Mouse (Mus musculus): Measurements from ENCODE around the gene Chrna3. TPM values are rescaled to one million over a fixed set of nuclear protein-coding genes. Genes with fewer than 3 reads are reported as not detected.

Gene Chrna3
- total and polyA plus RNA-seq, 3 experiments: not detected

DNA sequence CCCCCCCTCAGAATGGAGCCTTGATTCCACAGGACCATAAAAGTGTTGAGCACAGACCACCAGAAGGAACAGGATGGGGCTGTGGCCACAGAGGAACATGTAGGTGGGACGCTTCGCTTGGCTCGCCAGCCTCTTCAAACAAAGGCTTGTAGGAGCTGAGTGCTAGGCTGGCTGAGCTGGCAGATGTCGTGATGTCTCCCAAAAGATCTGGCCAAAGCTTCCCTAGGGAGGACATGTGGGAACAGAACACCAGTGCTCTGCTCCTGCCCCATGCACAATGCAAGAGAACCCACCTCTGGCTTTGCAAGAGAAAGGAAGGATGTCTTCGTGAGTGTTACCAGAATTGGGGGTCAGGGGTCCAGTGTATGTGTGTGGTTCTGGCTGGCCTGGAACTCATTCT is 3.0 kb downstream of the Chrna3 start:
- Histone ChIP-seq H3K27ac (ENCODE audit: control insufficient read depth, low read depth, low read length) (no peak overlapping the region), H3K4me1 (ENCODE audit: control insufficient read depth in 1 of 2, insufficient read depth in 2 of 2, low read length in 2 of 2) (no peaks in the 10 kb centered on the region), H3K79me2 (ENCODE audit: control insufficient read depth, insufficient read depth, low read length, poor library complexity) (no peaks in the 10 kb centered on the region), H3K27me3 (ENCODE audit: control insufficient read depth in 1 of 2, insufficient read depth in 2 of 2, low read length in 2 of 2) (peaks cover 0 to 2% of the 10 kb centered on the region in 2 experiments; a peak in 3 of 4 replicates), H3K9ac (ENCODE audit: control insufficient read depth, low read depth, low read length, poor library complexity, severe bottlenecking) (no peak overlapping the region), H3K36me3 (ENCODE audit: control insufficient read depth in 1 of 2, insufficient read depth in 2 of 2, low read length in 2 of 2) (no peaks in the 10 kb centered on the region), H3K9me3 (replicated peaks; ENCODE audit: insufficient read depth, low read length) (no peaks in the 10 kb centered on the region), H3K4me3 (ENCODE audit: control insufficient read depth in 1 of 2, insufficient read depth in 1 of 2, low read depth in 2 of 2, low read length in 2 of 2) (no peak overlapping the region)
- TF ChIP-seq CHD2 (IDR thresholded peaks at IDR 0.05; ENCODE audit: low read length) (no peak), MYB (IDR thresholded peaks at IDR 0.05; ENCODE audit: low read depth, low read length) (no peak), MYC (IDR thresholded peaks at IDR 0.05; ENCODE audit: low read depth, low read length) (no peak), POLR2AphosphoS5 (IDR thresholded peaks at IDR 0.05; ENCODE audit: borderline replicate concordance, low read depth, low read length) (no peak), CHD1 (IDR thresholded peaks at IDR 0.05; ENCODE audit: low read depth, low read length) (no peak), NELFE (IDR thresholded peaks at IDR 0.05; ENCODE audit: low read depth, low read length) (no peak), POLR2A (IDR thresholded peaks at IDR 0.05; ENCODE audit: control insufficient read depth in 1 of 2, insufficient read depth in 1 of 2, low read depth in 1 of 2, low read length in 2 of 2, poor library complexity in 1 of 2) (no peak), RAD21 (IDR thresholded peaks at IDR 0.05; ENCODE audit: low read depth, low read length) (no peak), JUND (IDR thresholded peaks at IDR 0.05; ENCODE audit: low read depth, low read length) (no peak), MAZ (IDR thresholded peaks at IDR 0.05; ENCODE audit: low read depth, low read length) (no peak), HCFC1 (IDR thresholded peaks at IDR 0.05; ENCODE audit: low read depth, low read length) (no peak), BHLHE40 (IDR thresholded peaks at IDR 0.05; ENCODE audit: borderline replicate concordance, low read depth, low read length) (no peak), NRF1 (IDR thresholded peaks at IDR 0.05; ENCODE audit: insufficient read depth, low read depth, low read length, poor library complexity, severe bottlenecking) (no peak), CTCF (IDR thresholded peaks at IDR 0.05 in 2 of 3, conservative IDR thresholded peaks at IDR 0.05 in 1 of 3; ENCODE audit: control insufficient read depth in 1 of 3, insufficient read depth in 1 of 3, low read depth in 2 of 3, low read length in 3 of 3, poor library complexity in 1 of 3, severe bottlenecking in 1 of 3) (no peak), SMC3 (IDR thresholded peaks at IDR 0.05; ENCODE audit: low read depth, low read length) (no peak), EP300 (IDR thresholded peaks at IDR 0.05; ENCODE audit: low read depth in 1 of 2, low read length in 2 of 2) (no peak), ETS1 (IDR thresholded peaks at IDR 0.05; ENCODE audit: low read depth, low read length) (no peak), USF2 (IDR thresholded peaks at IDR 0.05; ENCODE audit: borderline replicate concordance in 1 of 2, insufficient read depth in 1 of 2, low read depth in 1 of 2, low read length in 2 of 2) (no peak)
- DNase-seq (ENCODE audit: low read depth, low spot score): no peak

DNA sequence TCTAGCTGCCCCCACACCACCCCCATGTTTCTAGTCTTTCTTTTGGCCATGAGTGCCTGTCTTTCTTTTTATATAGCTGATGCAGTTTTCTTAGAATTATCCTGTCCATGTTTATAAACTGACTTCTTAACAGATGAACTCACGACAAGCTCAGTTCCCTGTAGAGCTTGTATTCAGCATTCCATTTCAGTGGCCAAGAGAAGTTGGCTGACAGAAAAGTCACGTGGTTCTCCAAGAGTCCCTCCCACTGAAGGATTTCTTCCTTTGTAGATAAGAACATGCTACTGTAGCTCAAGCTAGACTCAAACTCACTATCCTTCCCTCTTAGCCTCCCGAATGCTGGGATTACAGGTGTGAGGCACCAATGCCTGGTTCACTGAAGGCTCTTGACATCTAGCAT is 9.4 kb downstream of the Chrna3 start:
- Histone ChIP-seq H3K9me3 (replicated peaks; ENCODE audit: insufficient read depth, low read length) (no peaks in the 10 kb centered on the region), H3K79me2 (ENCODE audit: control insufficient read depth, insufficient read depth, low read length, poor library complexity) (no peaks in the 10 kb centered on the region), H3K27ac (ENCODE audit: control insufficient read depth, low read depth, low read length) (no peak overlapping the region), H3K27me3 (ENCODE audit: control insufficient read depth in 1 of 2, insufficient read depth in 2 of 2, low read length in 2 of 2) (peaks cover 0 to 4% of the 10 kb centered on the region in 2 experiments; a peak in 3 of 4 replicates), H3K4me1 (ENCODE audit: control insufficient read depth in 1 of 2, insufficient read depth in 2 of 2, low read length in 2 of 2) (no peaks in the 10 kb centered on the region), H3K36me3 (ENCODE audit: control insufficient read depth in 1 of 2, insufficient read depth in 2 of 2, low read length in 2 of 2) (no peaks in the 10 kb centered on the region), H3K4me3 (ENCODE audit: control insufficient read depth in 1 of 2, insufficient read depth in 1 of 2, low read depth in 2 of 2, low read length in 2 of 2) (no peak overlapping the region), H3K9ac (ENCODE audit: control insufficient read depth, low read depth, low read length, poor library complexity, severe bottlenecking) (no peak overlapping the region)
- TF ChIP-seq SMC3 (IDR thresholded peaks at IDR 0.05; ENCODE audit: low read depth, low read length): no peak
- no peak for TF ChIP-seq POLR2A (IDR thresholded peaks at IDR 0.05; ENCODE audit: control insufficient read depth in 1 of 2, insufficient read depth in 1 of 2, low read depth in 1 of 2, low read length in 2 of 2, poor library complexity in 1 of 2)
- no peak for TF ChIP-seq NRF1 (IDR thresholded peaks at IDR 0.05; ENCODE audit: insufficient read depth, low read depth, low read length, poor library complexity, severe bottlenecking)
- TF ChIP-seq JUND (IDR thresholded peaks at IDR 0.05; ENCODE audit: low read depth, low read length): no peak
- TF ChIP-seq MXI1 (IDR thresholded peaks at IDR 0.05; ENCODE audit: low read depth, low read length): no peak
- TF ChIP-seq CHD2 (IDR thresholded peaks at IDR 0.05; ENCODE audit: low read length): no peak
- peak; percentile 42; the same call in 1 of the 2 replicates for TF ChIP-seq USF1 (IDR thresholded peaks at IDR 0.05; ENCODE audit: low read depth, low read length)
- DNase-seq (ENCODE audit: low read depth, low spot score): no peak

Data from MEL (cell line).